Comparison of ENCODE assay signal across 29 mouse cellular contexts in the genomic region with DNA sequence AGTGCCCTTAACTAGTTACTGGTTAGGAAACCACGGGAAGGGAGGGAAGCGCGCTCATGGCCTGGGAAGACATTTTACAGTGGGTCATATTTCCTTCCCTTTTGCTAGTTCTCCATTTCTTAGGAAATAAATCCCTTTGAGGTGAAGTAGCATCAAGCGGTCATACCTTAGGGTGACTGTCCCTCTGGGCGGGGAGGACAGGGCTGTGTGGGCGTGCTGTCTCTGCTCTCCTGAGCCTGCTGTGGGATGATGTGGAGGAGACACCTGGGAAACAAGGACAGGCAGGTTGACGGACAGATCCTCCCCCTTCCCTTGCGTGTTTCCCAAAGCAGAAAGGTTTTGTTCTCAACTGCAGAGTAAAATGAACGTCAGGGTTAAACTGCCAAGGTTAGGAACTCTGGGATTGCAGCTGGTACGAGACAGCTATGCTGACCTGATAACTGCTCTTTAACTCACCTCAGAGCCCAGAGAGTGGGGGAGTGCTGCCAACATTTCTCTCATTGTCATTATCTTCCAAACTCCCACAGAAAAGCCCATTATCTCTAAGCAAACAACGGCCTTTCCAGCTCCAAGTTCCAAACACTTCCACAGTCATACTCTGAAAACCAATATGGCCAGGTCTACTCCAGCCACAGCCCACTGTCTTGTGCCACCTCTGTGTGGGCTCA.
DNase-seq lines count a peak whose midpoint lies in the region; ATAC-seq lines count a peak whose summit lies in the region.
"Had no signal": no experiment of that assay in that cellular context is flagged by ENCODE, and none has a peak within 500 bp of the region (broad histone marks: within the 10 kb centered on the region; RNA-seq: fewer than 3 reads in every experiment).

No protein-coding gene starts in this region.

- no peaks in the 10 kb centered on the region for H3K27me3 ChIP-seq in heart, embryonic 15.5 days
- no peaks in the 10 kb centered on the region for H3K27me3 ChIP-seq in midbrain, embryonic 11.5 days (ENCODE audit: control insufficient read depth, insufficient read depth, low read length)
- no peaks in the 10 kb centered on the region for H3K27me3 ChIP-seq in midbrain, embryonic 14.5 days (ENCODE audit: control insufficient read depth, insufficient read depth, low read length)
- H3K27me3 ChIP-seq: embryonic facial prominence, embryonic 13.5 days; intestine, embryonic 15.5 days; liver, embryonic 15.5 days; lung, embryonic 15.5 days; midbrain, embryonic 15.5 days; neural tube, embryonic 15.5 days had no signal

- peaks cover 11% of the 10 kb centered on the region; the same call in 1 of the 2 replicates for H3K36me3 ChIP-seq in heart, embryonic 15.5 days
- peaks cover 2% of the 10 kb centered on the region; the same call in 1 of the 2 replicates for H3K36me3 ChIP-seq in midbrain, embryonic 11.5 days (ENCODE audit: control insufficient read depth, insufficient read depth, low read length)
- H3K36me3 ChIP-seq in midbrain, embryonic 14.5 days (ENCODE audit: control insufficient read depth, insufficient read depth, low read length): peaks cover 21% of the 10 kb centered on the region
- H3K36me3 ChIP-seq: G1E; intestine, embryonic 15.5 days; midbrain, embryonic 15.5 days had no signal

- intact Hi-C loops in heart, postnatal 36 days (cut with DNase I): loop anchor here (5.0 kb wide), 1 partner anchor 32 kb away; no protein-coding TSS in a partner anchor

- no peak overlapping the region for H3K4me3 ChIP-seq in heart, embryonic 15.5 days
- H3K4me3 ChIP-seq in midbrain, embryonic 11.5 days (ENCODE audit: low read depth, low read length): no peak overlapping the region
- H3K4me3 ChIP-seq in midbrain, embryonic 14.5 days (replicated peaks; ENCODE audit: low read depth, low read length): no peak overlapping the region
- H3K4me3 ChIP-seq: embryonic facial prominence, embryonic 13.5 days; intestine, embryonic 15.5 days; liver, embryonic 15.5 days; lung, embryonic 15.5 days; megakaryocyte, embryonic 14.5 days; midbrain, embryonic 15.5 days; neural tube, embryonic 15.5 days had no signal

- peak; percentile 81 for DNase-seq in heart, adult 11 months
- no peak for DNase-seq in heart, adult 8-10 months (ENCODE audit: low spot score)
- no peak for DNase-seq in heart, postnatal 36 days
- DNase-seq in midbrain, embryonic 11.5 days (ENCODE audit: low spot score, missing footprints): peak; percentile 60
- no peak for DNase-seq in midbrain, embryonic 14.5 days
- DNase-seq in thymus, adult 18-20 months: no peak
- DNase-seq in kidney, postnatal 10 days: no peak
- DNase-seq: adrenal gland, postnatal 10 days; cerebellum, adult 9-10 months; cerebellum, postnatal 36 days; forebrain, postnatal 0 days; gastrocnemius, postnatal 10 days; kidney, adult 8-10 months; kidney, postnatal 14 days; layer of hippocampus, adult 9-11 months; liver; retina, postnatal 1 day; right cerebral cortex, postnatal 14 days; thymus, postnatal 14 days had no signal

- H3K9me3 ChIP-seq in heart, embryonic 15.5 days (replicated peaks): no peaks in the 10 kb centered on the region
- no peaks in the 10 kb centered on the region for H3K9me3 ChIP-seq in midbrain, embryonic 11.5 days (ENCODE audit: control insufficient read depth, low read length)
- H3K9me3 ChIP-seq in midbrain, embryonic 14.5 days (ENCODE audit: control insufficient read depth, low read length): no peaks in the 10 kb centered on the region
- H3K9me3 ChIP-seq: embryonic facial prominence, embryonic 13.5 days; G1E; intestine, embryonic 15.5 days; liver, embryonic 15.5 days; lung, embryonic 15.5 days; megakaryocyte, embryonic 14.5 days; midbrain, embryonic 15.5 days; neural tube, embryonic 15.5 days had no signal

- H3K4me2 ChIP-seq in heart, embryonic 15.5 days: no peak overlapping the region
- no peak overlapping the region for H3K4me2 ChIP-seq in midbrain, embryonic 11.5 days
- H3K4me2 ChIP-seq in midbrain, embryonic 14.5 days (ENCODE audit: low read length): no peak overlapping the region
- H3K4me2 ChIP-seq: embryonic facial prominence, embryonic 13.5 days; intestine, embryonic 15.5 days; liver, embryonic 15.5 days; lung, embryonic 15.5 days; midbrain, embryonic 15.5 days; neural tube, embryonic 15.5 days had no signal

- 65% methylated on average over 11 of the region's 11 CpGs for WGBS in heart, embryonic 15.5 days
- 91% methylated on average over 11 of the region's 11 CpGs for WGBS in midbrain, embryonic 11.5 days
- 91% methylated on average over 11 of the region's 11 CpGs for WGBS in midbrain, embryonic 14.5 days

- H3K9ac ChIP-seq in heart, embryonic 15.5 days: no peak overlapping the region
- H3K9ac ChIP-seq in midbrain, embryonic 11.5 days (ENCODE audit: low read length): no peak overlapping the region
- no peak overlapping the region for H3K9ac ChIP-seq in midbrain, embryonic 14.5 days (replicated peaks; ENCODE audit: low read length)
- H3K9ac ChIP-seq: embryonic facial prominence, embryonic 13.5 days; forebrain, postnatal 0 days; intestine, embryonic 15.5 days; liver, embryonic 15.5 days; lung, embryonic 15.5 days; midbrain, embryonic 15.5 days; neural tube, embryonic 15.5 days had no signal

- peaks cover 55% of the 10 kb centered on the region for H3K4me1 ChIP-seq in heart, embryonic 15.5 days (replicated peaks)
- no peaks in the 10 kb centered on the region for H3K4me1 ChIP-seq in midbrain, embryonic 11.5 days (ENCODE audit: control insufficient read depth, insufficient read depth, low read length)
- H3K4me1 ChIP-seq in midbrain, embryonic 14.5 days (ENCODE audit: control insufficient read depth, insufficient read depth, low read length): no peaks in the 10 kb centered on the region
- H3K4me1 ChIP-seq: embryonic facial prominence, embryonic 13.5 days; intestine, embryonic 15.5 days; liver, embryonic 15.5 days; lung, embryonic 15.5 days; neural tube, embryonic 15.5 days had no signal

- H3K27ac ChIP-seq in heart, embryonic 15.5 days: peak overlapping the region; percentile 97
- H3K27ac ChIP-seq in midbrain, embryonic 11.5 days (ENCODE audit: low read depth, low read length): no peak overlapping the region
- H3K27ac ChIP-seq in midbrain, embryonic 14.5 days (replicated peaks; ENCODE audit: low read depth, low read length): no peak overlapping the region
- H3K27ac ChIP-seq: embryonic facial prominence, embryonic 13.5 days; intestine, embryonic 15.5 days; liver, embryonic 15.5 days; lung, embryonic 15.5 days; midbrain, embryonic 15.5 days; neural tube, embryonic 15.5 days had no signal

- no peak for ATAC-seq in heart, embryonic 15.5 days (replicated peaks; ENCODE audit: insufficient number of reproducible peaks, insufficient read depth, low FRiP score, low read depth)
- ATAC-seq in midbrain, embryonic 11.5 days (ENCODE audit: low FRiP score): no peak
- ATAC-seq in midbrain, embryonic 14.5 days (ENCODE audit: low FRiP score, low TSS enrichment): no peak
- ATAC-seq: forebrain, postnatal 0 days; hindbrain, embryonic 16.5 days; intestine, embryonic 15.5 days; midbrain, embryonic 15.5 days had no signal

Comparison
In these comparisons a context has a peak if more than half of its experiments do, and no peak if none do; other contexts are left out.
1. DNase-seq: peak in heart, adult 11 months (single experiment) and midbrain, embryonic 11.5 days (single experiment); none in heart, adult 8-10 months (single experiment), heart, postnatal 36 days (0 of 2), midbrain, embryonic 14.5 days (single experiment), thymus, adult 18-20 months (0 of 2) and kidney, postnatal 10 days (single experiment).